Mouse (Mus musculus) embryonic facial prominence, embryonic 13.5 days (tissue): ENCODE data around the gene Cutc. TPM values are rescaled to one million over a fixed set of nuclear protein-coding genes. Genes with fewer than 3 reads are reported as not detected.

Source experiments
- ATAC-seq: fragments of 200-750 bp; cut with Nextera tagmentation; 2 replicates; pipeline ENCODE4 v1.8.0; 2017; ENCODE audit warnings: low read depth; ENCODE audit not compliant: insufficient number of reproducible peaks, insufficient read depth, low FRiP score, low TSS enrichment
- H3K27ac ChIP-seq: fragments of 300-500 bp; sonication (generic); 2 replicates; pipeline ENCODE4 v1.5.1; 2015; ENCODE audit warnings: moderate library complexity, mild to moderate bottlenecking, inconsistent platforms
- H3K27me3 ChIP-seq: fragments of 300-500 bp; sonication (generic); 2 replicates; pipeline ENCODE4 v1.6.1; 2015; ENCODE audit warnings: mild to moderate bottlenecking, inconsistent platforms
- H3K36me3 ChIP-seq: fragments of 300-500 bp; sonication (generic); 2 replicates; pipeline ENCODE4 v1.6.1; 2015; ENCODE audit warnings: mild to moderate bottlenecking, inconsistent platforms
- H3K4me1 ChIP-seq: fragments of 300-500 bp; sonication (generic); 2 replicates; pipeline ENCODE4 v1.6.1; 2015; ENCODE audit warnings: inconsistent platforms
- H3K4me2 ChIP-seq: fragments of 300-500 bp; sonication (generic); 2 replicates; pipeline ENCODE4 v1.6.1; 2015; ENCODE audit warnings: moderate library complexity, mild to moderate bottlenecking, inconsistent platforms
- H3K4me3 ChIP-seq: fragments of 300-500 bp; sonication (generic); 2 replicates; pipeline ENCODE4 v1.5.1; 2015; ENCODE audit warnings: mild to moderate bottlenecking, inconsistent platforms
- H3K9ac ChIP-seq: fragments of 300-500 bp; sonication (generic); 2 replicates; pipeline ENCODE4 v1.6.1; 2015; ENCODE audit warnings: mild to moderate bottlenecking, inconsistent platforms
- H3K9me3 ChIP-seq: fragments of 300-500 bp; sonication (generic); 2 replicates; pipeline ENCODE4 v1.6.1; 2016; ENCODE audit warnings: inconsistent platforms
- WGBS: fragments of 180-500 bp; shearing (Covaris S2); methylation state at CpG from one replicate; pipeline ENCODE4 v1.1.7; 2015; ENCODE audit warnings: mixed read lengths; 5-methylcytosine and 5-hydroxymethylcytosine counted together
- polyA plus RNA-seq: library from polyadenylated mRNA; unstranded; fragments of >200 nt; fragmentation: Nextera tagmentation; extraction: Ambion mirVana; gene quantifications from 2 replicates; pipeline ENCODE4 v1.2.1, GENCODE M21; 2015

The Cutc gene
- polyA plus RNA-seq, 1 experiment from 2014 or later: 13.4 TPM

DNA sequence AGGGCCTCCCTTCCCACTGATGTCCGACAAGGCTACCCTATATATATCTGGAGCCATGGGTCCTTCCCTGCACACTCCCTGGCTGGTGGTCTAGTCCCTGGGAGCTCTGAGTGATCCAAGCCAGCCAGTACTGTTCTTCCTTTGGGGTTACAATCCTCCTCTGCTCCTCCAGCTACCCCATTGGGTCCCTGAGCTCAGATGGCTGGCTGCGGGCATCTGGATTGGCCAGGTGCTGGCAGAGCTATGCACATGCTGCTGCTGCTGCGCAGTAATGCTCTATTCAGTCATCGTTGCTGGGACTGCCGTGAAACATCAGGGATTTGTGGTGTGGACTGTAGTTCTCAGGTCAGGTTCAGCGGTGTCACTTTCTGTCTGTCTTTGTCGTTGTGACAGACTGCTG, 28.0 kb upstream of the Cutc start:
- no peak for ATAC-seq

DNA sequence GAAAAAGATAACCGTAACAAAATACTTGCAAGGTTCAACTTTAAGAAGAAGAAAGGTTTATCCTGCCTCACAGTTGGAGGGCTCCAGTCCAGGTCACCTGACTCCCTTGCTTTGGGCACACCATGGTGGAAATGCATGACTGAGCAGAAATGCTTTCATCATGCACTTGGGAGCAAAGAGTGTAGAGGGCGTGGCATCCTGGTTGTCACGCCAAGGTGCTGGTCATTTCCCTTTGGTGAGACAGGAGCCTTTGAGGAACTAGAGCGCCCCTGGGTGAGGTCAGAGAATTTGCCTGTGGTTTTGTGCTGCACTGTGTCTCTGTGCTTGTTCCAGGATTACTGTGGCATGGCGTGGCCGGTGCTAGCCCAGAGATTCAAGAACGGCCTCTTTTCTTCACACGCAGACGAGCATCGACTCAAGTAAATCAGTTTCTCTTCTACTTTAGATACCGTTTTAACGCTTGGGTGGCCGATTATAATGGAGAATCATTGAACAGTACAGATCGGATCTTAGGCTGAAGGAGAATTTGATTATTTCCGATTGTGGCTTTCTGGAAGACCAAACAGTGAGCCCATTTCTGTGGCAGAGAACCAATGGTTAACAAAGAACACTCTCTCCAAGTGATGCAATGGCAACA, 26.2 kb upstream of the Cutc start:
- no peak overlapping the region for H3K9ac ChIP-seq
- no peak overlapping the region for H3K27ac ChIP-seq
- no peaks in the 10 kb centered on the region for H3K9me3 ChIP-seq
- no peak overlapping the region for H3K4me2 ChIP-seq
- H3K27me3 ChIP-seq: no peaks in the 10 kb centered on the region
- peaks cover 4% of the 10 kb centered on the region; the same call in 1 of the 2 replicates for H3K4me1 ChIP-seq
- 94% methylated on average over 15 of the region's 15 CpGs for WGBS
- H3K4me3 ChIP-seq: no peak overlapping the region
- peaks cover 77% of the 10 kb centered on the region for H3K36me3 ChIP-seq
- ATAC-seq: no peak

More for the DNA sequence above, 28.0 kb upstream of the Cutc start:
- H3K9me3 ChIP-seq: no peaks in the 10 kb centered on the region
- no peaks in the 10 kb centered on the region for H3K27me3 ChIP-seq
- H3K4me1 ChIP-seq: peaks cover 3% of the 10 kb centered on the region; the same call in 1 of the 2 replicates
- WGBS: 90% methylated on average over 7 of the region's 7 CpGs
- H3K27ac ChIP-seq: no peak overlapping the region
- H3K9ac ChIP-seq: no peak overlapping the region
- peaks cover 86% of the 10 kb centered on the region for H3K36me3 ChIP-seq
- no peak overlapping the region for H3K4me3 ChIP-seq
- H3K4me2 ChIP-seq: no peak overlapping the region

DNA sequence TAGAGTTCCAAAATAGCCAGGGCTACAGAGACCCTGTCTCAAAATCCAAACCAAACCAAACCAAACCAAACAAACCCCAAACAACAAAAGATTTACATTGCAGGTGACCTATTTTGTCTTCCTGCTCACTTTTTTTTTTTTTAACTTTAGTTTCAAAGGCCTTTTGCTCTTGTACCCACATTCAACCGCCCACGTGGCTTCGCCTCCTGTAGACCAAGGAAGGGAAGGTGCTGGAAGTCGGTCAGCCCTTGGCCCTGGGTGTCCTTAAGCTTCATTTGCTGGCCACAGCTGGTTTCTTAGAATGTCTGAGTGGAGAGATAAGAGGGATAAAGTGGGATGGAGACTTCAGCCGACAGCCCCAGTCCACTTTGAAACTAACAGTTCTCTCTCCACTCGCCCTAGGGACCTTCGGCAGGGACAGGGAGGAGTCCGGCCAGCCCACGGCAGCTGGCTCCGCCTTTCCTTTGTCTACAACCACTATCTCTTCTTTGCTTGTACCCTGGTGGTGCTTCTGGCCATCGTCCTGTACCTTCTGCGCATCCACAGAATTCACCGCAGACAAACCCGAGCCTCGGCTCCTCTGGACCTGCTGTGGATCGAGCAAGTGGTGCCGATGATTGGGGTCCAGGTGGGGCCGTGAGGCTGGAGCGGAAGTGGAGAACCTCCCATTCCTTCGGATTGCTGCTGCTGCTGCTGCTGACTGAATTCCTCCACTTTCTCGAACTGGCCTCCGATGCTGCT, 23.3 kb upstream of the Cutc start:
- Histone ChIP-seq H3K36me3 (peaks cover 62% of the 10 kb centered on the region), H3K4me1 (peaks cover 9% of the 10 kb centered on the region; the same call in 1 of the 2 replicates), H3K4me2 (peak overlapping the region; percentile 46), H3K4me3 (peak overlapping the region; percentile 25), H3K27me3 (no peaks in the 10 kb centered on the region), H3K27ac (no peak overlapping the region), H3K9me3 (no peaks in the 10 kb centered on the region), H3K9ac (peak overlapping the region; percentile 51)
- WGBS: 43% methylated on average over 22 of the region's 22 CpGs
- ATAC-seq: peak; percentile 15; the same call in 1 of the 2 replicates

DNA sequence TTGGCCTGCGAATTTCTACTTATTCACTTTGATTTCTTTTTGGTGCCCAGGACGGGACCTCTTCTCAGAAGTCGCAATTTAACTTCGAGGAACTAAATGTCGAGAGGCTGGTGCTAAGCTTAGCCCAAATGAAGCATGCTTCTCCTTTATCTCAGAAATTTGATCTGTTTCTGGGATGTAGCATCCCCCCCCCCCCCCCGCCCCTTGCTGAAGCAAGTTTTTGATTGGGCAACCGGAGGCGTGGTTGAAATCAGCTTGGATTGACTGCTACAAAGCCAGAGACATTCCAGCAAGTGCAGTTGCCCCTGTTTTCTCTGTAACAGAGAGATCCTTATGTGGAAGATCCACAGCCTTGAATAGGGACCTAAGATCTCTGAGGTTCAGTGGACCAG, 22.8 kb upstream of the Cutc start:
- 24% methylated on average over 8 of the region's 8 CpGs for WGBS
- peaks cover 61% of the 10 kb centered on the region for H3K36me3 ChIP-seq
- H3K27ac ChIP-seq: no peak overlapping the region
- peak overlapping the region; percentile 46 for H3K4me2 ChIP-seq
- no peaks in the 10 kb centered on the region for H3K27me3 ChIP-seq
- H3K9me3 ChIP-seq: no peaks in the 10 kb centered on the region
- ATAC-seq: no peak
- H3K4me3 ChIP-seq: peak overlapping the region; percentile 25
- peak overlapping the region; percentile 51 for H3K9ac ChIP-seq
- peaks cover 9% of the 10 kb centered on the region; the same call in 1 of the 2 replicates for H3K4me1 ChIP-seq

DNA sequence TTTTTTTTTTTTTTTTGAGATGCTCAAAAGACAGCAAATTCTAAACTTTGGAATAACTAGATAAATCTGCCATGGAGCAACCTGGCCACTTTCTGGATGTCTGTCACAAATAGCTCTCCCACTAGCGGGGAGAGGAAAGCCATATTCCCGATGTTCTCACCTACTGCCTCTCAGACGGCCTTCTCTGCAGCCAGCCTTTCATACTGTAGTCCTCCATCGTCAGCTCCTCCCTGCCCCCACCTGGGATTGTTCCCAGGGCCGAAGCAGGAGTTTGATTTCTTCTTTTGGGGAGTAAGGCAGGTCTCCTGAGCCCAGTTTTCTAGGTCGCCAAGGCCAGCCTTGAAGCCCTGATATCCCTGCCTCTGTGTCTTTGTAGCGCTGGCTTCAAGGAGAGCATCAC, 21.6 kb upstream of the Cutc start:
- 70% methylated on average over 7 of the region's 7 CpGs for WGBS
- H3K27ac ChIP-seq: no peak overlapping the region

DNA sequence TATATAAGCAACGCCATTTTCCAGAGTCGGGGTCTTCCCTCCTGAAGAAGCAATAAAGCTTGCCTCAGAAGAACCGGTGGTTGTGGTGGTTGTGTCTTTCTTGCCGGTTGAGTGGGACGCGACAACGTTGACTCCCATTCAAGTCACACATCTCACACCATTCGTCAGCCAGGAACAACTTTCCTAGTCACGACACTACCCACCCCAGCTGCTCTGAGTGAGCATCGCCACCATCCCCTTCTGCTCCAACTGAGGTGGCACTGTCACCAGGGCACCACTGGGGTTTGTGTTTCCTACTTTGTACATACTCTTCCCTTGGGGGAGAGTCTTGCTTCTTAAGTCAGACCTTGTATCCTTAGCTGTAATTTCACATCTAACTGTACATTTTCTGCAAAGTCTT, 14.4 kb upstream of the Cutc start:
- no peak for ATAC-seq
- 96% methylated on average over 10 of the region's 10 CpGs for whole genome bisulfite sequencing
- no peak overlapping the region for H3K4me3 ChIP-seq
- 0 out of 2 replicates have a peak, but pooled peaks cover 5% of the 10 kb centered on the region for H3K4me1 ChIP-seq
- no peaks in the 10 kb centered on the region for H3K9me3 ChIP-seq
- H3K9ac ChIP-seq: no peak overlapping the region
- H3K4me2 ChIP-seq: no peak overlapping the region
- no peak overlapping the region for H3K27ac ChIP-seq
- H3K36me3 ChIP-seq: peaks cover 86% of the 10 kb centered on the region
- H3K27me3 ChIP-seq: no peaks in the 10 kb centered on the region

More for the DNA sequence above, 21.6 kb upstream of the Cutc start:
- no peak overlapping the region for H3K4me2 ChIP-seq
- peaks cover 59% of the 10 kb centered on the region for H3K36me3 ChIP-seq
- ATAC-seq: no peak
- no peak overlapping the region for H3K9ac ChIP-seq
- H3K9me3 ChIP-seq: no peaks in the 10 kb centered on the region
- no peaks in the 10 kb centered on the region for H3K27me3 ChIP-seq
- no peak overlapping the region for H3K4me3 ChIP-seq
- peaks cover 9% of the 10 kb centered on the region; the same call in 1 of the 2 replicates for H3K4me1 ChIP-seq

DNA sequence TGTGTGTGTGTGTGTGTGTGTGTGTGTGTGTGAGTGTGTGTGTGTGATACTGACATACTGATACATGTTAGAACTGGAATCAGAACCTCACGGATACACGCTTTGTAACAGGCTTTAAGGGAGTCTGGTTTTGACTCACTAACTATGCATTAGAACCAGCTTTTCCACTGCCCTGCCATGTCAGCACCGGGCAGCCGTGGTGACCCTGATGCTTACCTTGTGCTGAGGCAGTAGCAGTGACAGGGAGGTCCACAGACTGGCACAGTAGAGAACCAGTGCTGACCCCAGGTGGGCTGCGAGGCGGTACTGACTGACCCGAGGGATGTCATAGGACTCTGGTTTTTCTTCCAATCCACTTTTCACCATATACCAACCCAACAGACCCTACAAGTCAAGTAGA, 9.4 kb upstream of the Cutc start:
- H3K4me3 ChIP-seq: no peak overlapping the region
- peaks cover 82% of the 10 kb centered on the region for H3K36me3 ChIP-seq
- no peaks in the 10 kb centered on the region for H3K27me3 ChIP-seq
- H3K4me2 ChIP-seq: no peak overlapping the region
- no peaks in the 10 kb centered on the region for H3K4me1 ChIP-seq
- no peak overlapping the region for H3K9ac ChIP-seq
- no peaks in the 10 kb centered on the region for H3K9me3 ChIP-seq
- no peak for ATAC-seq
- 93% methylated on average over 7 of the region's 7 CpGs for WGBS
- no peak overlapping the region for H3K27ac ChIP-seq

DNA sequence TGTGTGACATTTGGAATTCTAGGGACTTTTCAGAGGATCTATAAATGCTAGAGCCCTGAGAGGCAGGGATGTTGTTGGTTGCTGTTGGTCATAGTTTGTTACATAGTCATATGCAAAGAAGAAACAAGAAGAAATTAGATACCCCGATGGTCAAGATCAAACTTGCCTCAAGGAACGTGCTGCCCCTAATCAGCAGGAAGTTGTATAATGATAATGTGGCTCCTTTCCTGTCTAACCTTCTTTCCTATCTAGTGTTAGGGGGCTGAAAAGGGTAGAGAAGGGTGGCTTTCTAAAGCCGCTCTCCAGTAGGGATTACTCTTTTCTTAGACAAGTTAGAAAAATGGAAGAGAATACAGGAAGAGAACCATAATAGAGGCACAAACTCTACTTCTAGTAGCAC, 7.1 kb upstream of the Cutc start:
- WGBS: 87% methylated on average over 3 of the region's 3 CpGs
- Histone ChIP-seq H3K27me3 (no peaks in the 10 kb centered on the region), H3K4me1 (no peaks in the 10 kb centered on the region), H3K4me2 (no peak overlapping the region), H3K9ac (no peak overlapping the region), H3K9me3 (no peaks in the 10 kb centered on the region), H3K4me3 (no peak overlapping the region), H3K27ac (no peak overlapping the region), H3K36me3 (peaks cover 77% of the 10 kb centered on the region)
- no peak for ATAC-seq

DNA sequence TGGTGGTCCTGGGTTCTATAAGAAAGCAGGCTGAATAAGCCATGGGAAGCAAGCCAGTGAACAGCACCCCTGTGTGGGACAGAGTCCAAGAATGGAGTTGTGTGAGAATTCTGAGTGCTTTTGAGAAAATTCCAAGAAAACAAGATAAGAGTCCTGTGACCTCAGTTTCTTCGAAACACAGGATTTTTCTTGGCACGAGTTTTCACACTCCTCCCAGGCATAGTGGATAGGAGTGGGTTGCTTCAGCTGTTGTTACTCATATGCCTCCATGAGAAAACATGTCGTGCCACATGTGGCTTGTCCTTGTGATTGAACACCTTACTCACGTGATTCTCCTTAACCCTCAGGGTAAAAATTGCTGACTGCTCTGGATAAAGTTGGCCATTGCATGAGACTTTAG, 4.9 kb upstream of the Cutc start:
- H3K9me3 ChIP-seq: no peaks in the 10 kb centered on the region
- no peak overlapping the region for H3K4me2 ChIP-seq
- H3K4me3 ChIP-seq: no peak overlapping the region
- no peak overlapping the region for H3K27ac ChIP-seq
- peaks cover 64% of the 10 kb centered on the region for H3K36me3 ChIP-seq
- H3K27me3 ChIP-seq: no peaks in the 10 kb centered on the region
- WGBS: 90% methylated on average over 4 of the region's 4 CpGs
- H3K9ac ChIP-seq: no peak overlapping the region
- no peak for ATAC-seq
- H3K4me1 ChIP-seq: peaks cover 6% of the 10 kb centered on the region; the same call in 1 of the 2 replicates

DNA sequence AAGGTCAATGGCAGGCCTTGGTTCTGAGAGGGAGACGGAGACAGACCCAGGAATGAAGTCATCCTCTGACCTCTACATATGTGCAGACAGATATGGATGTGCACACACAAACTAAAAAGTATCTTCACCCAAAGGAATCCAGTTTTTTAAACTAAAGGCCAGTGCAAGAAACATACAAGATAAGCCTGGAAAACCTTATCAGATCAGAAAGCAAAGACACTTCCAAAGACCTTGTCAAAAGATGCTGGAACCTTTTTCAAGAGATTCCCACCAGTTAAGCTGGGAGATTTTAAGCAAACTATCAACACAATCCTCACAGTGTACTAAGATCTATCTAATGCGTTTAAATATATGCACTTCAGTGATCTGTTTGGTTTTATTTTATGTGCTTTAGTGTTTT, 2.8 kb upstream of the Cutc start:
- H3K4me2 ChIP-seq: no peak overlapping the region
- H3K27me3 ChIP-seq: no peaks in the 10 kb centered on the region
- H3K9me3 ChIP-seq: no peaks in the 10 kb centered on the region
- no peak overlapping the region for H3K9ac ChIP-seq
- H3K4me3 ChIP-seq: no peak overlapping the region
- 96% methylated on average over 2 of the region's 2 CpGs for WGBS
- ATAC-seq: no peak
- H3K27ac ChIP-seq: no peak overlapping the region
- H3K36me3 ChIP-seq: peaks cover 49% of the 10 kb centered on the region
- peaks cover 10% of the 10 kb centered on the region for H3K4me1 ChIP-seq

DNA sequence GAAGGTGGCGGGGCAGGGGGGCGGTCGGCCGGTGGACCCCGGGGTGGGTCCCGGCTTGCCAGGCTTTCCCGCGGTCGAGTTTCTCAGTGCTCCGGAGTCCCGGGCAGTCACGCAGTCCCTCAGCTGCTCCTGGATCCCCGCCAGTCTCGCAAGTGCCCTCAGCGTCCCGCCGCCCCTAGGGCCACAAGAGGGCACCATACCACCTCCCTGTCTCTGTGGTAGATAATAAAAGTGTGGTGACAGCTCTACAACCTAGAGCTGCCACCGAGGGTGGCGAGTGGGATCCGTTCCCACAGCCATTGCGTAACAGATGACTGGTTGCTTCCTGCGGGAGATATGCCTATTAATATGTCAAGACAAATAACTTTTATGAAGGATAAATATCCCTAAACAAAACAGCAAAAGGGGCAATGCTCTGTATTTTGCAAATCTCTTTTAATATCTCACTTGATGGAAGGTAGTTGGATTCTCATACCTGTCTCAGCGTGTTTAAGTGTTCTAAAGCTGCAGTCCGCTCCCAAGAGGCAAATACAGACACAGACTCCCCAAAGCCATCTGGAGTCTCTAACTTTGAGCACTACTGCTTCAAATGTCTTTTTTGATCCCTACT, 535 bp downstream of the Cutc start:
- H3K9me3 ChIP-seq: no peaks in the 10 kb centered on the region
- H3K4me3 ChIP-seq: peak overlapping the region; percentile 70
- peak overlapping the region; percentile 83 for H3K9ac ChIP-seq
- WGBS: 2% methylated on average over 24 of the region's 24 CpGs
- H3K4me1 ChIP-seq: peaks cover 10% of the 10 kb centered on the region
- no peak; the same call in none of the 2 replicates for ATAC-seq
- H3K27me3 ChIP-seq: no peaks in the 10 kb centered on the region
- H3K27ac ChIP-seq: peak overlapping the region; percentile 96
- H3K36me3 ChIP-seq: peaks cover 20% of the 10 kb centered on the region
- H3K4me2 ChIP-seq: peak overlapping the region; percentile 59
